Mouse (Mus musculus) C2C12 (cell line): ENCODE data around the gene Zfyve1.

Source experiments
- CEBPB ChIP-seq: IDR thresholded peaks from one replicate; pipeline ENCODE4 v1.6.1; 2011; ENCODE audit warnings: low read depth, mild to moderate bottlenecking, control low read depth, moderate library complexity
- CTCF ChIP-seq: IDR thresholded peaks from one replicate; pipeline ENCODE4 v1.5.1; 2011; ENCODE audit not compliant: control insufficient read depth, insufficient read depth, insufficient read length

DNA sequence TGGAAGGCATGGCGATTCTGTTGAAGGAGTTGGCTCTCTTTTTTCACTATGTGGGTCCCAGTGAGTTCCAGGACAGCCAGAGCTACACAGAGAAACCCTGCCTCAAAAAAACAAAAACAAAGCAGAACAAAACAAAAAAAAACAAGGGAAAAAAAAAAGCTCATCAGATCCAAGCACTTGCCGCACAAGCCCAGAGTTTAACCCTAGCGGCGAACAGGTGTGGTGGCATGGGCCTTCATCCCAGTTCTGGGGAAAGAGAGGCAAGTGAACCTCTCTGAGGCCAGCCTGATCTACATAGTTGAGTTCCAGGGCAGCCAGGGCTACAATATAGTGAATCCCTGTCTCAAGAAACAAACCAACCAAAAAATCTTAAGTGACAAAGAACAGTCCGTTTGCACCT lies 19.6 kb downstream of the Zfyve1 start:
- TF ChIP-seq CTCF (no peak), CEBPB (no peak)
